Mouse (Mus musculus) T-cell, adult 2 months (primary cell): Measurements from ENCODE around the gene Kctd12b.
"Not testable (repeated sequence)": the region's sequence is repeated elsewhere in the genome, so short reads cannot be mapped to it uniquely, and the experiment has no call there.

Source experiments
- DNase-seq: peaks from one replicate; pipeline ENCODE4 v3.0.0; 2022; ENCODE audit warnings: low spot score

Kctd12b gene

DNA sequence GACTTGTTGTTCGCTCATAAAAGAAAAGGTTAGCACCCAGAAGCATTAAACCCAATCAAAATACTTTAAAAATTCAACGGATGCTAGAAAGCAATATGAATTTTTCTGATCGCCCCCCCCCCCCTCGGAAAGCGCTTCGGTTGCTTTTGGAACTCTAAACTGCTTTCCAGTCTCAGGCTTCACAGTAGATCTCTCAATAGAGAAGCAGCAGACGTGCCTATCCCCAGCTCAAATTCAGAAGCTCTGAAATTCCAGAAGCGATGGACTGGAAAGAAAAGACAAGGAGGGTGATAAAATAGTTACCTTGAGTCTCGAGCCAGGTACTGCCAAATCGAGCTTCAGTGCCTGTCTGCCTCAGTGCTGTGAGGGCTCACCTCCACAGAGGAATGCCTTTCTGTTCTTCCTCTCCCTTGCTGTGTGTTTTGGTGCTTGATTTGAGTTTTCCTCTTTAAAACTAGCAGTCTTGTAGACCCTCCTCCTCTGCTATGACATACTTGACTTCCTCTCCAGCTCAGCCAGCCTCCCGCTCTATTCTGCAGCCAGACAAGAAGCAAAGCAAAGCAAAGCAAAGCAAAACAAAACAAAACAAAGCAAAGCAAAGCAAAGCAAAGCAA, at the start of gene Kctd12b:
Gene Kctd12b, minus strand, starts transcription at position 610 of the 614 bp plus-strand sequence.
- peak; percentile 19 for DNase-seq

DNA sequence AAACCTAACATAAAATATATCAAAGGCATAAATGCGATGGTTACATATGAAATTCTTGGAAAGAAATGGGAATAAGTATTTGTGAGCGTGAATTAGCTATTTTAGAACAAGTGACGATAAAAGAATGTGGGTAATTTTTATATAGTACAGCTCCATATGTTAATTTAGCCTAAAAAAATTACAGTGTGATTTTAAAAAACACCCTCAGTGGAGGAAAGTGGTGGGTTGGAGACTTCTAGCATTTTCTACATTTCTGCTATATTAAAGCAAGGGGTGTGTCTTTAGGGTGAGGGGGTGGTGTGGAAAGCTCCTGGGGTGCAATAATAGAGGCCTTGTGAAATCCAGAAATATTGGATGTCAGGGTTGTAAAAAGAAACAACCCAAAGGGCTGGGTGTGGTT, 46.3 kb upstream of the Kctd12b start:
- DNase-seq, result no peak

DNA sequence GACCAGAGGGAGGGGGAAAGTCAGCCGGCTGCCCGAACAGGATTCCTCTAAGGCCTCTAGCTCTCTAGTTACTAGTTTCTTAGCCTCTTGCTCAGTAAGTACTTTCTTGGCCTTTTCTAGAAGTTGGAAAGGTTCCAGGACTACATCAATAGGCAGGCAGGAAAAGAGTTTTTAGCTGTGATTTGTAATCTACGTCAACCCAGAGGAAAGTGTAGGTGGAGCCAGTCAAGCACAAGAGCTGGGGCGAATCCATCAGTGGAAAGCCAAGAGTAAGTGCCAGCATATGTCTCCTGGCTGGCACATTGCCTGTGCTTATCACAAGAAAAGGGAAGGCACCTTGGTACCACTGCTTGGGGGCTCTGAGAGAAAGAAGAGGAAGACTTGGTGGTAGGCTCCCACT, 39.5 kb upstream of the Kctd12b start:
- no peak for DNase-seq

DNA sequence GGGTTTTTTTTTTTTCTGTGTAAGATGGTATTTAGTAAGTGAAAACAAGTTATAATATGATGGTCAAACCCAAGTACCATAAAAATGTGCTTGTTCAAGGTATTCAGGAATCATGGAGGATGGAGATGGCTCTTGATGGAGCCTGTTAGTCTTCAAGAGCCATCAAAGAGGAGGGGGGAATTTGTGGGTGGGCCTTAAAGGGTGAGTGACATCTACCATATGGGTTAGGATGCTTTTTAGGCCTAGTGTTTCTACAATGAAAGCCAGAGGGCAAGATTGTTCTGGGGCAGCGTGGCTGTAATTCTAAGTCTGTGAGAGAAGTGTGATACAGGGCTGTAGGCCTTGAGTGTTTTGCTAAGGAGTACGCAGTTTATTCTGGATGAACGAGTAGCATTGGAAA, 28.2 kb upstream of the Kctd12b start:
- peak; percentile 0 for DNase-seq

DNA sequence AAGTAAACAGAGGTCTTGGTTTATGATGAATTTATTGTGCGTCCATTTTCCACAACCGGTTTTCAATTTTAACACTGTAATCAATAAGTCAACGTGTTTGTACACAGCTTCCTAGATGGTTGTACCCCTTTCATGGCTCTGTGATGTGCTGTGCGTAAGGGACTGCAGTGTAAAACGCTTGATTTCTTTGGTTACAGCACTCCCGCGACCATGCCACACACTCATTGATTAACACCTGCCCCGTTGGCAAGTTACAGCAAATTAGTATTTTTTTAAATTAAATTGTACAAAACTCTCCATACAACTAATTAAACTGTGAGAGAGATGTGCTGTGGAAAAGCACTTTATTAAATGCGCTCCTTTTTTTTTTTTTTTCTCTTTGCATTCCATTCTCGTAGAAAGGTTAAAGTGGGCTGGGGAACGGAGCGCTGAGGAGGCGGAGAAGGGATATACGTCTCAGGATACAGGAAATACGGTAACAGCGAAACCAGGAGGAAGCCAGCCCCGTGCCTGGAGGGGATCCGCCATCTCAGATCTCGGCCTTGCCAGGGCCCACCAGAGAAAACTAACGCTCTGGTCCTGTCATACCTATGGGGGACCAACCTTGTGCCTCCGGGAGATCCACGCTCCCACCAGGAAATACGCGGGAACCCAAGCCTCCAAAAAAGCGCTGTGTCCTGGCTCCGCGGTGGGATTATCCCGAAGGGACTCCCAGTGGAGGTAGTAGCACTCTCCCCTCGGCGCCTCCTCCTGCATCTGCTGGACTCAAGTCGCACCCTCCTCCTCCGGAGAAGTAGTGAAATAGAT, 27.1 kb upstream of the Kctd12b start, which contains the start of gene Nbdy:
Gene Nbdy, plus strand, starts transcription at position 481 of the 807 bp plus-strand sequence.
- peak; percentile 44 for DNase-seq

DNA sequence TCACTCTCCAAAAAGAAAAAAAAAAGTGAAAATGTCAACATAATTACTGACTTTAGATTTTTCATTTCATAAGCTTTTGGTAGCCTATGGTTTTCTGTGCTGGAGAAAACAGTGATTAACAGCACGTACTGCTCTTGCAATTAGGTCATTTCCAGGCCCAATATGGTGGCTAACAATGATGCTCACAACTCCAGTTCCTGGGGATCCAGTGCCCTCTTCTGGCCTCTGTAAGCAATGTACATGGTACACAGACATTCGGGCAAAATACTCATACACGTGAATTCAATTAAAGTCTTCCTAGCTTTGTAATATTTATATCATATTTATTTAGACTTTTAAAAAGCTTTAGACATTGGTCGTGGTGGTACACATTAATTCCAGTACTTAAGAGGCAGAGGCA, 23.4 kb upstream of the Kctd12b start:
- peak; percentile 31 for DNase-seq

DNA sequence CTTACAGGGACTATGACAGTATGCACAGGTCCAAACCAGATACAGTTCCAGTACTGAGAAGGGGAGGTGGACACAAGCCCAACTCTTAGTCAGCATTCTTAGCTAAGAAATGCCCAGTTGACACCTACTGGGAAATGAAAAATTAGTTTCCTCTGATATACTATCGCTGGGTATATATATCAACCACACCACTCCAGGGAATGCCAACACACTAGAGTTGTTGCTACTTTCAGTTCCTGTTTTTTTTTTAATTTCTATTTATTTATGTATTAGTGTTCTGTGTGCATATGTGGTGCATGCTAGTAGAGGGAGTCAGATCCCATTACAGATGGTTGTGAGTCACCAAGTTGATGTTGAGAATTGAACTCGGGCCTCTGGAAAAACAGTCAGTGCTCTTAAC, 20.5 kb upstream of the Kctd12b start:
- no peak for DNase-seq

DNA sequence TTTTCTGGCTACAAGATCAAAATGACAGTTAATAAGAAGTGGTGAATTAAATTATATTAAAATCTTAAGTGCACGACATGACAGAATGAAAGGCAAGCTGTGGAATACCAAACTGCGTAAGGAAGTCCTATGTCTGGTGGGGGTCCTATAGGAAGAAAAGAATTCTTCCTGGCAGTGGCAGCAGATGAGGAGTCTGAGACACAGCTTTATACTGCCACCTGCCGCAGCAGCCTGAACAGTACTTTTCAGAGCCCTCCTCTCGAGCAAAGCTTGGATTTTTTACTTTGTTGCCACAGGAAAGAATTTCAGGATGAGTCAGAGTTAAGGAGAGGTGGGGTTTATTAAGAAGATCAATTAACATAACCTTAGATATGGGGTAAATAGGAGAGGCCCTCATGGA, 11.5 kb upstream of the Kctd12b start:
- no peak for DNase-seq

DNA sequence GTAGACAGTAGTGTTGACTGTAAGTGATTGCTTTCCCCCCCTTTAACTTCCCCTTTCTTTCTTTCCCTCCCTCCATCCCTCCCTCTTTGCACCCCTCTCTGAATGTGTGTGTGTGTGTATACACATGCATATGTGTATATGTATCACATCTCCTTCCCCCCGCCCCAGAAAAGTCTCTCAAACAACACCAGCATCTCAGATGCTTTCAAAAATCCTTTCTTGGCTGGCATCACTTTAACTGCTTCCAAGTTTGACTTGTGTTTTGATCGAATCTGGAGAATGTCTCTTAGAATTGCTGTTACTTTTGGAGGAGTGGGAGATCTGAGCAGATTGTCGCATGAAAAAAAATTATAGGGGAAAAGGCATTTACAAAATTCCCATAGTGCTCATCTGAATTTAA, 4.3 kb upstream of the Kctd12b start:
- DNase-seq, result no peak

DNA sequence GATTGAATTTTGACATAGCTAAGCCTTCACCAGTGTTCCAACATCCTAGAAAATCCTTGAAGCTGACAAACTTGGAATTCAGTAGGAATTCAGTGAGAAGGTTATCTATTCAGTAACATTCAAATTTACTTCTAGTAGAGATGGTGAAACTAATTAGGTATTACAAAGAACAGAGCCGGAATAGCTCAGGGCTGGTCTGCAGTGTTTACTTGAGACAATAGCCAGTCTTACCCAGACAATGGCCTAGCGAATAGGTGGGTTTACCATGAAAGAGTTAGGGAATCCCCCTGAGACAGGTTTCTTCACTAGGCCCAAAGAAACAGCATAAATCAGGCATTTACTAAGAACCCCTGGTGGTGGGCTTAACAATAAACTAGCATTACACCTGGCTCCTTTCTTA, 28.0 kb downstream of the Kctd12b start:
- DNase-seq, result not testable (repeated sequence)

DNA sequence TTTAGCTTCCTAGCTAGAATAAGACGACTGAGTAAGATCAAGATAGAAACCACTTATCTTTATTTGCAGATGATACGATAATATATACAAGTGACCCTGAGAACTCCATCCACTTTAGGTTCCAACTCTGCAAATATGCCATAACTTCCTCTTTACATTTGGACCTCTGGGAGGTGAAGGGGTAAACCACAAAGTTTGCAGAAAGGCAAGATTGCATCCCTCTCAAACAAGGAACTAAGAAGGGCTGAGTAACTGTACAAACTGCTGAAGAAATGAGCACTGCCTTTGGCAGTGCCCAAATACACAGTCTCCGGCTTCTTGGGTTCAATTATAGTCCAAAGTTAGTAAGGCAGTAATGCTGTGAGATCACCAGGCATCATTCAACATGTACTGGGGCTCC, 31.3 kb downstream of the Kctd12b start:
- DNase-seq, result no peak

DNA sequence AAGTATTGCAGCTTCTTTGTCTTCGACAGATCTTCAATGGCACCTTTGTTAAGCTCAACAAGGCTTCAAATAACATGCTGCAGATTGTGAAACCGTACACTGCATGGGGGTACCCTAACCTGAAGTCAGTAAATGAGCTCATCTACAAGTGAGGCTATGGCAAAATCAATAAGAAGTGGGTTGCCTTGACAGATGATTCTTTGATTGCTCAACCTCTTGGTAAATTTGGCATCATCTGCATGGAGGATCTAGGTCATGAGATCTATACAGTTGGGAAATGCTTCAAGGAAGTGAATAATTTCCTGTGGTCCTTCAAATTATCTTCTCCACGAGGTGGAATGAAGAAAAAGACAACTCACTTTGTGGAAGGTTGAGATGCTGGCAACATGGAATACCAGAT, 39.2 kb downstream of the Kctd12b start:
- no peak for DNase-seq

DNA sequence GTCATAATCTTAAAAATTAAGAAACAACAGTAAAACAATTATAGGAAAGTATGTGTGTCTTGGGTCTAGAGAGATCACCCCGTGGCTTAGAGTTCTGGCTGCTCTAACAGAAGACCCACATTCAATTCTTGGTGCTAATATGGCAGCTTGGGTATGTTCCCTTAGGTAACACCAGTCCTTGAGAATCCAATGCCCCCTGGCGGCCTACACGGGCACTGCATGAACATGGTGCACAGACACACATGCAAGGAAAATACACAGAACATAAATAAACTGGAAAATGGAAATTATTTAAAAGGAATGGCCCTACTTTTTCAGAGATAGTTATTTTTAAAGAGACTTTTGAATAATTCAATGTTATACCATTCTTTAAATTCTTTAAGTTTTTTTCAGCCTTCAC, 55.6 kb downstream of the Kctd12b start:
- DNase-seq, result peak; percentile 1

DNA sequence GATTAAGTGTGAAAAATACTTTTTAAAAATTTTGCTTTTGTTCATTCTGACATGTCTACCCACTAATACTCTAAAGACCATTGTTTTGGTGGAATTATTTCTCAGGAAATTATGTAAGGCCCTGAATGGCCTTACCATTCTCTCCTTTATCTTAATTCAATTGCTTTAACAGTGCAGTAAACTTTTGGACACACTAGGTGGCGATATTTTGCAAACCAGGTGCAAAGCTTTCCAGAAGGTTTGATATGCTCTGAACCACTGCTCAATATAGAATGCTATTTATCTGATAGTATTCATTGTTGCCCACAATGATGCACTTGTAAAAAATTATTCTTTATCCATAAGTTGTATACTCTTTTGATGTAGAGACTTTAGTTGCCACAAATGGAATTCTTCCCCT, 59.9 kb downstream of the Kctd12b start:
- DNase-seq, result peak; percentile 0
